Mouse (Mus musculus) spleen, postnatal 0 days (tissue): ENCODE measurements around the gene Pnisr. TPM values are rescaled to one million over a fixed set of nuclear protein-coding genes. Genes with fewer than 3 reads are reported as not detected.

ENCODE experiments used
- polyA plus RNA-seq: library from polyadenylated mRNA; unstranded; fragments of >200 nt; fragmentation: Nextera tagmentation; extraction: Ambion mirVana; gene quantifications from 2 replicates; pipeline ENCODE4 v1.2.1, GENCODE M21; 2015

The Pnisr gene
- 68.0 and 75.5 TPM in 2 replicates for polyA plus RNA-seq

GRCm38 (mm10) chr4:21847481-21848286, at the start of gene Pnisr:
Gene Pnisr, plus strand, starts transcription at chr4:21847583.

GRCm38 (mm10) chr4:21879565-21880220, 32.3 kb downstream of the Pnisr start, which contains the start of gene Coq3:
Gene Coq3, plus strand, starts transcription at chr4:21879673.

Other genes with a start within 250 kb of the Pnisr start
- not detected in 2 replicates for gene Prdm13, start 161.6 kb upstream of the Pnisr start, polyA plus RNA-seq
- gene Ccnc, start 119.9 kb upstream of the Pnisr start, polyA plus RNA-seq: 21.9 and 22.6 TPM in 2 replicates
- gene Usp45, start 80.4 kb upstream of the Pnisr start, polyA plus RNA-seq: 11.2 TPM in 2 replicates
- 16.3 and 19.2 TPM in 2 replicates for gene Tstd3, start 80.4 kb upstream of the Pnisr start, polyA plus RNA-seq
- 10.3 and 10.5 TPM in 2 replicates for gene Coq3, start 32.1 kb downstream of the Pnisr start, polyA plus RNA-seq
- gene Faxc, start 83.7 kb downstream of the Pnisr start, polyA plus RNA-seq: 0.07 and 0.38 TPM in 2 replicates